12 mouse cellular contexts compared by ENCODE assay signal in the genomic region with DNA sequence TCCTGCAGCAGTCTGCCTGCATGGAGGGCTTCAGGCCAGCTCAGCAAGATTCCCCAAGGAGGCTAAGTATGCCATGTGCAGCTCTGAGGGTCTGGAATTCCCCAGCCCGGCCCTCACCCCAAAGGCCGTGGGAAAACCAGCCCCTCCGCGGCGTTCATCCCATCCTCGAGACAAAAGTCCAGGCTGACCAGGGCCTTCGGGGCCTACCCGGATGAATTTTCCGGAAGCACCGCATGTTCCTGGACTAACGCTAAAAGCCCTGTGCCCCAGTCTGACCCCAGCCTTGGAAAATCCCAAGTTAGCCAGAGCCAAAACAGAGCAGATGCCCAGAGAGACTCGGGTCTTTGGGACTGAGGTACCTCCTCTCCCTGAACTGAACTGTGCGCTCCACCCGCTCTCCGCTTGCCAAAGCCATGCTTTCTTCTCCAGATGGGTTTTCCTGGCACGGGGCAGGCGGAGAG. TPM values are rescaled to one million over a fixed set of nuclear protein-coding genes. Genes with fewer than 3 reads are reported as not detected.
A peak's percentile ranks its signal among the peaks of the same experiment; 100 is the strongest.
DNase-seq lines count a peak whose midpoint lies in the region; ATAC-seq and TF ChIP-seq lines count a peak whose summit lies in the region.
"Had no signal": no experiment of that assay in that cellular context is flagged by ENCODE, and none has a peak within 500 bp of the region (broad histone marks: within the 10 kb centered on the region; RNA-seq: fewer than 3 reads in every experiment).

No protein-coding gene starts in this region.

- no peak for ATAC-seq in midbrain, embryonic 15.5 days (replicated peaks)
- ATAC-seq: Patski had no signal

- H3K4me1 ChIP-seq in thymus, adult 2 months (replicated peaks; ENCODE audit: control insufficient read depth, insufficient read depth, low read length): peaks cover 17% of the 10 kb centered on the region
- H3K4me1 ChIP-seq in midbrain, embryonic 15.5 days: peaks cover 22% of the 10 kb centered on the region

- intact Hi-C loops in left cerebral cortex, postnatal 10 days (cut with DNase I): loop anchor here (5.0 kb wide), 1 partner anchor 43 kb away; no protein-coding TSS in a partner anchor
- intact Hi-C loops in left cerebral cortex, postnatal 14 days (cut with DNase I): no loop called here
- intact Hi-C loops in gastrocnemius, postnatal 36 days (cut with DNase I): no loop called here

- H3K27ac ChIP-seq in thymus, adult 2 months (ENCODE audit: control insufficient read depth, insufficient read depth, low read length): no peak overlapping the region
- no peak overlapping the region for H3K27ac ChIP-seq in midbrain, embryonic 15.5 days
- H3K27ac ChIP-seq: midbrain, embryonic 12.5 days had no signal

- TF ChIP-seq CTCF in thymus, adult 2 months (IDR thresholded peaks at IDR 0.05; ENCODE audit: borderline replicate concordance, control insufficient read depth, extremely low read depth, insufficient read depth, low read length, poor library complexity): no peak

- TF ChIP-seq POLR2A in thymus, adult 2 months (IDR thresholded peaks at IDR 0.05; ENCODE audit: control insufficient read depth, extremely low read depth, insufficient read depth, low read length, poor library complexity): no peak

- no peaks in the 10 kb centered on the region for H3K27me3 ChIP-seq in thymus, adult 2 months (ENCODE audit: control insufficient read depth, insufficient read depth, low read length)
- H3K27me3 ChIP-seq in midbrain, embryonic 15.5 days (replicated peaks): no peaks in the 10 kb centered on the region
- H3K27me3 ChIP-seq: midbrain, embryonic 12.5 days; Patski had no signal

- no peak overlapping the region for H3K9ac ChIP-seq in midbrain, embryonic 15.5 days
- H3K9ac ChIP-seq: midbrain, embryonic 12.5 days had no signal

- no peaks in the 10 kb centered on the region for H3K36me3 ChIP-seq in thymus, adult 2 months (ENCODE audit: control insufficient read depth, insufficient read depth, low read length)
- no peaks in the 10 kb centered on the region for H3K36me3 ChIP-seq in midbrain, embryonic 15.5 days (replicated peaks)
- H3K36me3 ChIP-seq: midbrain, embryonic 12.5 days had no signal

- H3K9me3 ChIP-seq in midbrain, embryonic 15.5 days: no peaks in the 10 kb centered on the region
- H3K9me3 ChIP-seq: midbrain, embryonic 12.5 days had no signal

- H3K4me2 ChIP-seq in midbrain, embryonic 15.5 days: no peak overlapping the region
- H3K4me2 ChIP-seq: midbrain, embryonic 12.5 days had no signal

- H3K4me3 ChIP-seq in thymus, adult 2 months (ENCODE audit: control insufficient read depth, insufficient read depth, low read length): no peak overlapping the region
- no peak overlapping the region for H3K4me3 ChIP-seq in midbrain, embryonic 15.5 days
- H3K4me3 ChIP-seq: midbrain, embryonic 12.5 days had no signal

- DNase-seq in left cerebral cortex, postnatal 10 days (ENCODE audit: extremely low spot score in 1 of 2, low spot score in 2 of 2): peak; percentile 59
- no peak for DNase-seq in left cerebral cortex, postnatal 14 days (ENCODE audit: low spot score in 2 of 2)
- peak; percentile 74 for DNase-seq in cerebellum, adult 9-10 months
- DNase-seq in gastrocnemius, postnatal 36 days: peak; percentile 51 to 55
- peak; percentile 33 to 46 for DNase-seq in kidney, postnatal 36 days
- no peak for DNase-seq in thymus, adult 2 months
- no peak for DNase-seq in thymus, postnatal 4 days

- WGBS in thymus, adult 2 months: 94% methylated on average over 17 of the region's 17 CpGs
- 88% methylated on average over 17 of the region's 17 CpGs for WGBS in midbrain, embryonic 15.5 days

RNA-seq across cellular contexts. Expression of a gene that starts 7.4 kb away (rescaled TPM):
- total RNA-seq in left cerebral cortex, postnatal 10 days (2021): 10 to 100 TPM; 55.6 to 56.9 TPM
- 10 to 100 TPM; 61.2 to 61.6 TPM for total RNA-seq in left cerebral cortex, postnatal 14 days (2021)
- 10 to 100 TPM in 1 of 2 experiments, 1 to 10 TPM in 1; 7.5 to 11.8 TPM for total RNA-seq in gastrocnemius, postnatal 36 days (2021)
- 52.7 and 57.5 TPM in 2 replicates for polyA plus RNA-seq in thymus, adult 2 months (2012; rRNA removed)
- 27.3 and 27.7 TPM in 2 replicates for polyA plus RNA-seq in midbrain, embryonic 15.5 days (2015; fragmentation: Nextera tagmentation; extraction: Ambion mirVana)

RNA-seq across cellular contexts. Expression of a gene that starts 35.6 kb away (rescaled TPM):
- total RNA-seq in left cerebral cortex, postnatal 10 days (2021): 1 to 10 TPM in 1 of 2 experiments, under 1 TPM in 1; 0.75 to 1.5 TPM
- 1 to 10 TPM in 1 of 2 experiments, under 1 TPM in 1; 0.79 to 1.7 TPM for total RNA-seq in left cerebral cortex, postnatal 14 days (2021)
- total RNA-seq in gastrocnemius, postnatal 36 days (2021): not detected
- polyA plus RNA-seq in thymus, adult 2 months (2012; rRNA removed): not detected in 2 replicates
- 1.7 and 2.3 TPM in 2 replicates for polyA plus RNA-seq in midbrain, embryonic 15.5 days (2015; fragmentation: Nextera tagmentation; extraction: Ambion mirVana)
- total RNA-seq: common myeloid progenitor, adult 5-6 weeks; hematopoietic stem cell, adult 5-6 weeks had no signal
- polyA plus RNA-seq: Patski had no signal

Comparison
In these comparisons a context has a peak if more than half of its experiments do, and no peak if none do; other contexts are left out.
1. DNase-seq: peak in left cerebral cortex, postnatal 10 days (2 of 2), cerebellum, adult 9-10 months (single experiment), gastrocnemius, postnatal 36 days (2 of 2) and kidney, postnatal 36 days (2 of 2); none in left cerebral cortex, postnatal 14 days (0 of 2), thymus, adult 2 months (single experiment) and thymus, postnatal 4 days (single experiment).
2. RNA of a gene that starts 7.4 kb away (total RNA-seq): 61.2 to 61.6 TPM in left cerebral cortex, postnatal 14 days and 55.6 to 56.9 TPM in left cerebral cortex, postnatal 10 days; 7.5 to 11.8 TPM in gastrocnemius, postnatal 36 days; every median in the first group is over 4 times any median in the second.